Mouse (Mus musculus) fibroblast of lung, adult 2 months (primary cell): ENCODE results near the gene Ndufa7.
A peak's percentile ranks its signal among the peaks of the same experiment; 100 is the strongest.

ENCODE experiments used
- DNase-seq: peaks from one replicate; pipeline ENCODE4 v3.0.0-alpha.2; 2011; ENCODE audit warnings: low read depth

Ndufa7 gene

DNA sequence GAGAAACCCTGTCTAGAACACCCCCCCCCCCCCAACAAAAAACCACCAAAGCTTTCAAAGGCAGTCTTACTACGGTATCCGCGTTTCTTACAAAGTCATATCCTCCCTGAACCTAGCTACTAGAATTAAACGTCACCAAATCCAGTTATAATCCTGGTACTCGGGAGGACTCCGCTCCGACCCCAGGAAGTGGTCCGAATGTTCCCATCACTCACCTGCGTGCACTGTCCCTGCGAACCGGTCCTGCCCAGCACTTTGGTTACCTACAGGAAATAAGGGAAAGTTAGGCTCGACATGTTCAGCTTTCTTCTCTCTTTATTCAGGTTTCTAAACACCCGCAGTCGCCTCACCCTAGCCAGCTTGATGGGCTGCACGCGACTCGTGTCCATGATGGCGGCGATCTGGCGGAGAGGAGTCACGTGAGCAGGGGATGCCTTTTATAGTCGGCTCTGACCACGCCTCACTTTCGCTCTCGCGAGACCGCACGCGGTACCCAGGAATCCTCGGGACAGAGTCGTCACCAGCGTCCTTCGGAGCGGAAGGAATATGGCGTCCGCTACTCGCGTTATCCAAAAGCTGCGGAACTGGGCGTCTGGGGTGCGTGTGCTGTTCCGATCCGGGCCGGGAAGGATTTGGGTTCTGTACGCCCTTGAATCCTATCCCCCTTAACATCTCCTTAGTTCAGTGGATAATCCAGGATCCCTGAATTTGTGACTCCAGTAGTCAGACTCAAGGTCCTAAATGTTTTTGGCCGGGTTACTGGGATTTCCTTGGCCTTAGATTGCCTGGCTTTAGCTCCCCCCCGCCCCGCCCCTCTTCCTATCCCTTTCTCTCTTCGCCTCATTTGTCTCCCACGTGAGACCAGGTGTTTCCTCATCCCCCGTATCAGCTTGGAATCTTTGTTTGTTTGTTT is at the start of gene Ndufa7, which contains the start of gene Rps28:
Gene Ndufa7, plus strand, starts transcription at position 489 of the 913 bp plus-strand sequence.
Gene Rps28, minus strand, starts transcription at position 479 of the 913 bp plus-strand sequence.
- peak; percentile 95 for DNase-seq

DNA sequence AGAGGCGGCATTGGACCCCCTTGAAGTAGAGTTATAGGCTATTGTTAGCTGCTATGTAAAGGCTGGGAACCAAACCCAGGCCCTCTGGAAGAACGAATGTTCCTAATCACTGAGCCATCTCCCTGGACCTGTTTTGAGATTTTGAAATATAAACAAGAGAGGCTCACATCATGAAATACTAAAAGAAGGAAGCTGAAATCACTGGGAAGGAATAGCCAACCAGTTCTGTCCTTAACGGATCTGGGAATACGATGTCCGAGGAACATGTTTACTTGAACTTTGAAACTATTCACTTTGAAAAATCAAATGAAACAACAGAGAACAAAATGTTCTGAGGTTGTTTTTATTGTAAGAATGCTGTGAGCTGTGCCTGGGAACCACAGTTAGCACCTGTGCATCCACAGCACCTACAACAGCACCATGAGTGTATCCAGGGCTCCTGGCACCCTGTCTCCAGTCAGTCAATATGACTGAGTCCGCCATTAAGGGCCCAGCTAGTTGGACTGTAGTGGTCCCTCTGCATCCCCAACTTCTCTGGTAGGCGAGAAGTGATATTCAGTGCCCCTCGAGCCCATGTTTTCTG is 49.7 kb upstream of the Ndufa7 start:
- no peak for DNase-seq

DNA sequence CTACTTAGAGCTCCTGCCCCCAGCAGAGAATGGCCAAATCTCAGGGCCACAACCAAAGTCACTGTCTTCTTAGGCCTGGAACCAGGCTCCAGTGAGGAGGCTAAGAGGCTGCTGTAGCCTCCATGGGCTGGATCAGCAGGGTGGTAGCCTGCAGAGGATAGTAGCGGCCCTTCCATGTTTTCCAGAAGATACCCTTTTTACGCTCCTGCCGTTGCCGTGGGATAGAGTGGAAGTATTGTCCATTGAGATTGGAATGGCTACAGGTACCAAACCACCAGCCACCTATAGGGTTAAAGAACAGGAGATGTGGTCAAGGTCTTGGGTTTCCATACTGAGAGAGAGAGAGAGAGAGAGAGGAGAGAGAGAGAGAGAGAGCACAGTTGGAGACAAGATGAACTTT is 49.1 kb upstream of the Ndufa7 start:
- DNase-seq, result no peak

DNA sequence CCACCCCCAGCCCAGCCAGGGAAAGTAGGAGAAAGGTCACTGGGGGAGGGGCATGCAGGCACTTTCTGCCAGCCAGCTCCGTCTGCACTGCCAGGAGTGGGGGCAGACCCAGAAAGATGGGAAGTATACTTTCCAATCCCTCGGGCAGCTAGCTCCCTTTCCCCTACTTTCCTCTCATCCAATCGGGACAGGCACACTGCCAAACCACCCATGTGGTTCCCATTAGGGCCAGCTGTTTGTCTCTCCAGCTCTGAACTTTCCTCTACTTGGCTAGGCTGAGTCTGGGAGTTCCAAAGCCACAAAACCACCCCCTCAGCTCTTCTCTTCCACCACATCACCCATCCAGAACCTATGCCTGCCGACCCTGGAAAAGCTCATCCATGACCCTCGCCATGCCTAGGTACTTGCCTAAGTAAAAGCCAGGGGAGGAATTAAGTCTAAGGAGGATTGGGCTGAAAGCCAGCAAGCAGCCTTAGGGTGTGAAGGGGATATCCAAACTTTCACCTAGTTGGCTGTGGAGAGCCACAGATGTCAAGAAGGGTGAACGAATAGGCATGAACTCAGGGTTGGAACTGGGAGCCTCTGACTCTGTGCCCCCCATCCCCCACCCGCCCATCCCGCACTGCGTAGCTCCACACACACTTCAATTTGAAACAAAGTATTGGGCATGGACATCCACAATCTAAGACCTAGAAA is 45.0 kb upstream of the Ndufa7 start:
- peak; percentile 99 for DNase-seq

DNA sequence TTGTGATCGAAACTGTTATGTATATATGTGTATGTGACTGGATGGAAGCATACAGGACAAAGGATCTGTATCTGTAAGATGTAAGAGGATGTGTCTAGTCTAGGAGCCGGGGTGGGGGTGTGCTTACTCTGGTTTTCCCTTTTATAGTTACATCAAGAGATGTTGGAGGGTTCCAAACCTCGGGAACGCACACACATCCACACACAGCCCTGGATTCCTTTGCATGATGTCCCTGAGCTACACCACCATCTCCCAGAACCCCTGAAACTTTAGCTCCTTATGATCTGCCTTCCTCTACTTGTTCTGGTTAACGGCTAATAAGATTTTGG is 44.4 kb upstream of the Ndufa7 start:
- no peak for DNase-seq

DNA sequence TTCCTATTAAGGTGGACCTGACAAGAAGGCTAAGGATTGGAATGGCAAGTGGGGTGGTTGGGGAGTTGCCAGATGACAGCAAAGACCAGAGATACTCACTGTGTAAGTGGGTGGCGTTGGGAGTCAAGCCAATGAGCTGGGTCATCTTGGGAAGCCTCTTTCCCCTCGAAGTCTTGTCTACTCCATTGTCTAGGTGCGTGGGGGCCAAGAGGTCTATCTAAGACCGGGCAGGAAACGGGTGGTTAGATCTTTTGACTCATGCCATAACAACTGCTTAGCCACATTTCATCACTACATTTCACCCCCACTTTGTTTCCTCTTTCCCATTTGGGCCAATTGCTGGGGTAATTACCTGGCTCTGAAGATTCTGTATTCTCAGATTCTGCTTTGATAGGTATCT is 43.9 kb upstream of the Ndufa7 start:
- DNase-seq, result no peak

DNA sequence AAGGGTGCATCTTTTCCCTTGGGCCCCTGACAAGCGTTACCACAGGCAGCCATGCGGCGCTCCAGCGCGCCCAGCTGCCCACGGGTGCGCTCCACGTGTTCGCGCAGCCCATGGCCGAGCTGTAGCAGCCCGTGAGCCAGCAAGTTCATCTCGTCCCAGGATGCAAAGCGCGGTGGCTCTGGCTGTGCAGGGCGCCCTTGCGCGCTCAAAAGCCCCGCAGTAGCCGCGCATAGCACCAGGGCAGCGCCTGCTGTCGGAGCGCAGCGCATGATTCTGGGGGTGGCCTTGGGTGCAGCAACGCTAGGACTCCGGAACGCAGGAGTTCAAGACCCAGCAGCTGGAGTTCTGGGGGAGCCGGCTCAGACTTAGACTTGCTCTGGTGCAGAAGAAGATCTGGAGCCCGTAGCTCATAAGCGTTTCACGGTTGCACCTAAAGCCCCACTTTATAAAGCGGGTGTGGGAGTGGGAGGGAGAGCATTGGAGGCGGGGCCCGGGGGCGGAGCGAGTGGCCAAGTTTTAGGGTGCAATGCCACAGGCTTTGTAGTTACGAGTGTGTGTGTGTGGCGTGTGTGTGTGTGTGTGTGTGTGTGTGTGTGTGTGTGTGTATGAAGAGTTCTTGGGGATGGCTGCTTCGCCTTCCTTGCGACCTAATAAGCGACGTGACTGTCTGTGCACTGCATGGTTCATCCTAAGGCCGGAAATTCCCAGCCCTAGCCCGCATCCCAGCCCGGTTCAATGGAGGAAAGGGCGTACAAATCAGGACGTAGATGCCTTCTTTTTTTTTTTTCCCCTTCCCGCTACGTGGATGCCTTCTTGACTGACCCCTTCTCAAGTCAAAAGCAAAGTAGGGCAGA is 43.0 kb upstream of the Ndufa7 start, which contains the start of gene Angptl4:
Gene Angptl4, minus strand, starts transcription at position 707 of the 854 bp plus-strand sequence.
- no peak for DNase-seq

DNA sequence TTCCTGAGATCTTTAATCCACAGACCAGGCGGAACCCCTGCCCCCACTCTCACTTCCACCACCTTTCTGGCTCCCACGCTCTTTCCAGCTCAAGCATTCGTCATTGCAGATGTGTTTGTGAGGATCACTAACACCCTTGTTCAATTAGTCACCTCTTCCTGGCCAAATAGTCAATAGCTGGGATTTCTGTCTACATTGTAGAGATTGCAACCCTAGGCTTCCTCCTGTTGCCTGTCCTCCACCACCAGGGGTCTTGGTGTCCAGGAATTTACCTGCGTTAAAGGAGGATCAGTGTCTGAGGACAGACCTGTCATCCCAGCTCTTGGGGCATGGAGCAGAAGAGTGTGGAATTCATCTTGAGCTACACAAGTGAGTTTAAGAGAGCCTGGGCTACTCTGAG is 42.3 kb upstream of the Ndufa7 start:
- DNase-seq, result no peak

DNA sequence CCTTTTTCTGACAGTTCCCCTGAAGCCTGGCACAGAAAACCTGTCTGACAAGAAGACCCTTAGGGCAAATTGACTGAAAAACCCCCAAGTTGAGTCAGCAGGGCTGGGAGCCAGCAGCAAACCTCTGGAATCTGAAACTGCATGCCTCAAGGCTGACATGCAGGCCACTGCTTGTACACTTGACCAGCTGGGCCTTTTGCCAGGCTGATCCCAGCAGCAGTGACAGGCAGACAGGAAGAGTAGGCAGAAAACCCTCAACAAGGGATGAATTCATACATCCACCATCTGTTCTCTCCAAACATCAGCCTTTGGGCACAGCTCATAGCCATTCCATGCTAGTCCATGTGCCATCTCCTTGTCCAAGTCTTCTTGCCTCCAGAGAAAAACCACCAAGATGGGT is 41.0 kb upstream of the Ndufa7 start:
- DNase-seq, result peak; percentile 97

DNA sequence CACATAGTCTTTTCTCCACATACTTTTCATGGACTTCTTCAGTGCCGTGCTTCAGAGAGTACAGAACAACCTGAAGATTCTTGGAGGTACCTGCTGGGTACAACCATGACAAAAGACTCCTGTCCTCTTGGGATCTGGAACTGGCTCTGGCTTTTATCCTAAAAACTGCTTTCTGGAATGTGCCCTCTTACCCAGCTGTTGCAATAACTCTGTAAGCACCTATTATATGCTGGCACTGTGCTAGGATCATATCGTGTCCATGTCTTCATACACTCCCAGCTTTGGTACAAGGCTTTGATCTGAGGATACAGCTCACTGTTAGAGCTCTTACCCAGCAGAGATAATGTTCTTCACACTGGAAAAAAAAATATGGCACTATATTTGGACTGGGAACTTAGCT is 39.4 kb upstream of the Ndufa7 start:
- no peak for DNase-seq

DNA sequence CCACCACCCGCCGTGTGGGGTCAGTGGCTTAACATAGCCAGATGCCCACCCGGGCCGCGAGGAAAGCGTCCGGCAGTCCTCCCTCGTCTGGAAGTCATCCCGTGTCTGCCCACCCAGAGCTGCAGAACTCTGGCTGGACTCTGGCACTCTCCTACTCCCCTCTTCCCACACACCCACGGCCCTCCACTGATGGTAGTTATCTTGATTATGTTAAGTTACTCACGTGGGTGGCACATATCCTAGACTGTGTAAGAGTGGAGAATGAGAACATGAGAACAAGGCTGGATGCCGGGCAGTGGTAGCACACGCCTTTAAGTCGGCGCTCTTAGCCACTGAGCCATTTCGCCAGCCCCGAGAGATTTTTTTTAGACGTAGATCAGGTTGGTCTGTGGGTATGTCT is 38.0 kb upstream of the Ndufa7 start:
- no peak for DNase-seq

DNA sequence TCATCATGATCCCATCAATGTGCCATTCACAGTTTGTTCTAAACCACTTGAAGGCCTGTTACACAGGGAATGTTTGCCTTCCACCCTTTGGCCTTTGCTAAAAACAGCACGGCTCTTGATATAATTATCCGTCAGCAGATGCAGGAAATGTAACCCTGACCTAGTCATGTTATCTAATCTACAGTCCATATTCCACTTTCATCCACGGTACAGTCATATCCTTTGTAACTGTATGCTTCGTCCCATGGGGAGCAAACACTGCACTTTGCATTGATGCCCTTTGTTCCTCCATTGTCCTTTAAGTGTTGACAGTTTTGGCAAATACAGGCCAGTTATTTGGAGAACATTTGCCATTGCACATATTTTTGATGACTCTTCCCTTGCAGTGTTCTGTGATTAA is 35.6 kb upstream of the Ndufa7 start:
- DNase-seq, result no peak

DNA sequence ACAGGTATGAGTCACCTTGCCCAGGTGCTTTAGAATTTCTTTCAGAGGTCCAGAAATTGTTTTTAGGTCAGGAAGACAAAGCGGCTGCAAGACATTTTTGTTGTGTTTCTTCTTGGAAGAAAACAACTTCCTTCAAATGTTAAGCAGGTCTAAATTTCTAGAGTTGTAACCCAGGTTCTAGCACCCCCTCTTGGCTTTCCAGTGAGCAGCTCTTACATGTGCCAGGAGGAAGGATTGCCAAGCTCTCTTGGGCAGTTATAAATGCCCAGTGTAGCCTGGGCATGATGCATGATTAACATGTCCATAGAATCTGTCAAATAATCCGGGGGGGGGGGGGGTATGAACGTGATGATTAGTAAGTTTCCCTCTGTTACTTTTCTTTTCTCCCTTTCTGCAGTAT is 26.1 kb upstream of the Ndufa7 start:
- DNase-seq, result peak; percentile 65

DNA sequence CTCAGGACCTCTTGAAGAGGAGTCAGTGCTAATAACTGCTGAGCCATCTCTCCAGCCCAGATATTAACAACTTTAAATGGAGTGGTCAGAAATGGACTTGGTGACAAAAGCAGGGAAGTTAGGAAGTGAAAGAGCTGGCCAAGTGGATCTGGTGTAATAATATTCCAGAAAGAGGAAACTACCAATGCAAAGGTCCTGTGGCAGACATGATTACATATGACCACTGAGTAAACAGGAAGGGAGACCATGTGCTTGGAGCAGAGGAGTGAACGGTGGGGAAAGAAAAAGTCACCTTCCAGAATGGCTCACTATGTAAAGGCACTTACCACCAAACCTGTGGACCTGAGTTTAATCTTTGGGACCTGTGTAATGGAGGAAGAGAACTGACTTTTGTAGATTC is 25.1 kb upstream of the Ndufa7 start:
- no peak for DNase-seq

DNA sequence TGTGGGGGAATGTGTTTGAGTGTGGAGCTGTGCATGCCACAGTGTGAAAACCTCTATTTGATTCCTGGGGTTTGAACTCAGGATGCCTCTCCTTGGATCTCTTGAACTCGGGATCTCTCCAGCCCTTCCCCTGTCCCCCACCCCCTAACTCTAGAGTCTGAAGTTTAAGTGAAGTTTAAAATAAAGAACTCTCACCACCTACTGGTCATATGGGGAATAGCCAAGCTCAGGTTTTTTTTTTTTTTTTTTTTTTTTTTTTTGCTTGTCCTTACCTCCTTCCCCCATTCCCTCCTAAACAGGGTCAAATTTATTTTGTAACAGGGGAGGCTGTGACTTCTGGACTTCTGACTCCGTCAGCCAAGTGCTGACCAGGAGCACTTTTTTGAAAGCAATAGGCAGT is 22.2 kb upstream of the Ndufa7 start:
- no peak for DNase-seq

DNA sequence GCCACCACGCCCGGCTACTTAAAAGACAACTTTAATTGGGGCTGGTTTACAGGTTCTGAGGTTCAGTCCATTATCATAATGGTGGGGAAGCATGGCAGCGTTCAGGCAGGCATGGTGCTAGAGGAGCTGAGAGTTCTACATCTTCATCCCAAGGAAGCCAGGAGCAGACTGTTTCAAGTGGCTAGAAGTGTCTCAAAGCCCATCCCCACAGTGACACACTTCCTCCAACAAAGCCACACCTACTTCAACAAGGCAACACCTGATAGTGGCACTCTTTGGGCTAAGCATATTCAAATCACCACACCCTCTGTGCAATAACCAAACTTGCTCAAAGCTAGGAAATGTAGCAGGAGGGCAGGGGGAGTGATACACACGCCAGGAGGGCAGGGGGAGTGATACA is 20.2 kb upstream of the Ndufa7 start:
- no peak for DNase-seq

DNA sequence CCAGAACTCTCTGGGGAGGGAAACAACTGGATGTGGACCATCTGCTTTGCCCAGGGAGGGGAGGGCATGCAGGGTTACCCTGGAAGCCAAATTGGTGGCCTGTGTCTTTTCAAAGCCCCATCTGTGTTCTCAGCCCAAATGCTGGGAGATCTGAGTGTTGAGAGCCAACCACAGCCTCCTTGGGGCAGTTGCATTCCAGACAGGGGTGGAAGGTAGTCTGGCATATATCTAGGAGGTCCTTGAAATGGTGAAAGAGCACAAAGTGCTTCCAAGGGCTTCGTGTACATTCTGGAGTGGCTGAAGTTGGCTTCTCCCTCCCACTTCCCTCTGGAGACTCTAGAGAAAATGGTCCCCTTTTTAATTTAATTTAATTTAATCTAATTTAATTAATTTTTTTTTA is 19.6 kb upstream of the Ndufa7 start:
- DNase-seq, result no peak

DNA sequence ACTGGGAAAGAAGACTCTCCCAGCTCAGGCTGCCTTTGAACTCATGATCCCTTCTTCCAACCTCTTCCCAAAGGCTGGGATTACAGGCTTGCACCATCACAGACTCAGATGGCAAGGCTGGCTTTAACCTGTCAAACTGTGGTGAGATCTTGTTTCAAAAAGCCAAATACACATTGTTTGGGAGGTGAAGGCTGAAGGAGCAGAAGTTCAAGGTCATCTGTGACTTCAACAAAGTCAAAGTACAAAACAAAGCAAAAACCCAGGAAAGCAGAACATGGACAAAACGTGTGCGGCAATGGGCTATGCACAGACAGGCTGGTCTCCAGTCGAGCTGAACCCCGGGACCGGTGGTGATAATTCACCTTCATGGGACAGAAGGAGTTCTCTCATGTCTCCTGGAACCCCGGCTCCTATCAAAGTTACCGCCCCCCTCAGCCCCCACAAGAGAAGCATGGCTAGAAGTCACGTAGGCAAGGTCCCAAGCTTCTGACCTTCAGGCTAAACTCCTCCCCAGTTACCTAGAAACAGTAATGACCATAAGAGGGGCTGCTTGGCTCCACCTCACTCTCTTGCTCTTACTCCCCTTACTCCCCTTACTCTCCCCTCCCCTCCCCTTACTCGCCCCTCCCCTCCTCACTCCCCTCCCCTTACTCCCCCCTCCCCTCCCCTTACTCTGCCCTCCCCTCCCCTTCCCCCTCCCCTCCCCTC is 17.0 kb upstream of the Ndufa7 start:
- no peak for DNase-seq

DNA sequence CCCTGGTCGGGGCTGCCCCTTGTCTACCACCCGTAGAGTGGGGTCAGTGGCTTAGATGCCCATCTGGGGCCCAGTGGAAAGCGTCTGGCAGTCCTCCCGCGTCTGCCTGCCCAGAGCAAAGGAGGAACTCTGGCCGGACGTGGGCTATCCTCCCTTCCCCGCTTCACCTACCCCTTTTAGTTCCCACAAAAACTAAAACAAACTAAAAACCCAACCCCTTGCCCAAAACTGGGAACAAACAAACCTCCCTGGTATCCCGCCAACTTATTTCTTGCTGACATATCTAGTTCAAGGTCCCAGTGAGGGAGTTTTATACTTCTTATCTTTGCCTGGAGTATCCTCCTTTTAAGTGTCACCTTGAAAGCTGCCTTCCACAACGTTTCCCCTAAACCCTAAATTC is 16.2 kb upstream of the Ndufa7 start:
- DNase-seq, result no peak

DNA sequence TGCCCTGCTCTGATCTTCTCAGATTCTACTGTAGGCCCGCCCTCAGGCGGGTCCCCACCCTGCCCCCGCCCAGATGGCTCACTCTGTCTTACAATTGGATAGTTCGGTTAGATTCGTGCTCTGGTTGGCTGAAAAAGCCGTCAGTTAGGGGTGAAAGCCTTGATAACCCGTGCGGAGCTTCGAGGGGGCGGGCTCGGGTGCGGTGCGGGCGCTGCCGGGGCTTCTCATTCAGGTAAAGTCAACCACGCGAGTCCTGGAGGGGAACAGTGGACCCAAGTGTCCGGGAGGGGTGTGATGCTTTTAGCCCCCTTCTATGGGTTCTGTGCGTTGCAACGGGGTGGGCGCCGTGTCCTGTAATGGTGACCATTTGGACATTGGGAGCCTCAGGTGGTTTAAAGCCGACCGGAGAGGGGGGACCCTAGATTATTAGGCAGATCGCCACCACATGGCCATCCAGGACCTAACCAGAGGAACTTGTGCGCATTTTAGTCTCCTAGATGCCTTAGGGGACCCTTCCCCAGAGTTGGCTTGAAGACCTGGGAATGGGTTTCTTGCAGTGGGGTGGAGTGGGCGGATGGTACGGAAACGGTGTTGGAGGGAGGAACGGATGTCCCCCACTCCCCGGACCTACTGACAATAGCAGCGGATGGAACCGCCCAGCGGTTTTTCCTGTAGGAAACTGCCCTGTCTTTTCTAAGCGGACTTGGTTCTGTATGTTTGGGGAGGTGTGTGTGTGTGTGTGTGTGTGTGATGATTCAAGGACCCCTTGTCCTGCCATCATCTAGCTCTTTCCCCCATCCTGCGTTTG is 13.8 kb upstream of the Ndufa7 start, which contains the start of gene Kank3:
Gene Kank3, plus strand, starts transcription at position 186 of the 808 bp plus-strand sequence.
- peak; percentile 78 for DNase-seq

DNA sequence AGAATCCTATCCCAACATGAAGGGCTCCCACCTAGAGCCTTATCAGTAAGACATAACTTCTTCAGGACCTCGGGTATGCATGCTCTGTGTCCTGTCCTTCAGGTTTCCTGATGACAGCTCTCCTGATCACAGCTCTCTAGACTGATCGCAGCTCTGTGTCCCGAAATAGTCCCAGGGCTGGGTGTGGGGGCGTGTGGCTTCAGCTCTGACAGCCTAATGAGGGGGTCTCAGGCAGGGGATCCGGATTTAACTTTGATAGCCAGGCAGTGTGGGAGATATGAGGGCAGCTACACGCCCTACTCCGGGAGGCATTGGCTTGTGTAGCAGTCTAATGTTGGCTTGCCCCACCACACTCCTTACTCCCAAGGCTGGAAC is 13.2 kb upstream of the Ndufa7 start:
- DNase-seq, result no peak
